Mouse (Mus musculus) liver (tissue): ENCODE measurements around the gene Gja8.
A peak's percentile ranks its signal among the peaks of the same experiment; 100 is the strongest.

Experiments used
- DNase-seq: peaks from one replicate; pipeline ENCODE4 v3.0.0-alpha.2; 2020; ENCODE audit warnings: mixed read lengths

Gene Gja8

DNA sequence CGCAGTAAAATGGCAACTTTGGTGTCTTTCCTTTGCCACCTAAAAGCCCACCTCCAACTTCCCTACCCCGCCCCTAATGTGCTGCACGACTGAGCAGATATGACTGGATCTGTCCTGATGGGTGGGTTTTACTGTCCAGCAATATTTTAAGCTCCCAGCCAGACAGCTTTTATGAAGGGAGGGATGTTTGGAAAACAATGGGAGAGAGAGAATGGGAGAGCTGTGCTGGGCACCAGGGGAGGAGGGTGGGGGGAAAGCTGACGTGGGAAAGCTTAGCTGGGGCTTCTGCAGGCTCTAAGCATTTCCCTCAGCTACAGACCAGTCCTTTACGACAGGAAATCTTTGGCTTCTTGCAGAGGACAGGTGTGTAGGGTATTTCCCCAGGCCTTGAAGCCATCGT lies at the start of gene Gja8:
Gja8 (minus strand) TSS at position 101 of the 400 bp plus-strand sequence.
- no peak for DNase-seq

DNA sequence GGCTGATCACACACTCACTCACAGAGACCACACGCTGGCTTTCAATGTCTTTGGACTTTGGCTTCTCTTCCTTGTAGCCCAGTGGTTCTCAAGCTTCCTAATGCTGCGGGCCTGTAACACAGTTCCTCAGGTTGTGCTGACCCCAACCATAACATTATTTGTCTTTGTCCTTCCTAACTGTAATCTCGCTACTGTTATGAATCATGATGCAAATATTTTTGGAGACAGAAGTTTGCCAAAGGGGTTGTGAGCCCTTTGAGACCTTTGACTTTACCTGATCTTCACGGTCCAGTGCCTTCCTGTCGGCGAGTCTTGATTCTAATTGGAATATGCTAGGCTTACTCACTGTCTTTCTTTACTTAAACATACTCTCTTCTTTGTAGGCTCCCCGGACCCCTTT lies 48.6 kb upstream of the Gja8 start:
- no peak for DNase-seq

GRCm38 (mm10) chr3:96970986-96971385 lies 45.2 kb upstream of the Gja8 start:
- no peak for DNase-seq

DNA sequence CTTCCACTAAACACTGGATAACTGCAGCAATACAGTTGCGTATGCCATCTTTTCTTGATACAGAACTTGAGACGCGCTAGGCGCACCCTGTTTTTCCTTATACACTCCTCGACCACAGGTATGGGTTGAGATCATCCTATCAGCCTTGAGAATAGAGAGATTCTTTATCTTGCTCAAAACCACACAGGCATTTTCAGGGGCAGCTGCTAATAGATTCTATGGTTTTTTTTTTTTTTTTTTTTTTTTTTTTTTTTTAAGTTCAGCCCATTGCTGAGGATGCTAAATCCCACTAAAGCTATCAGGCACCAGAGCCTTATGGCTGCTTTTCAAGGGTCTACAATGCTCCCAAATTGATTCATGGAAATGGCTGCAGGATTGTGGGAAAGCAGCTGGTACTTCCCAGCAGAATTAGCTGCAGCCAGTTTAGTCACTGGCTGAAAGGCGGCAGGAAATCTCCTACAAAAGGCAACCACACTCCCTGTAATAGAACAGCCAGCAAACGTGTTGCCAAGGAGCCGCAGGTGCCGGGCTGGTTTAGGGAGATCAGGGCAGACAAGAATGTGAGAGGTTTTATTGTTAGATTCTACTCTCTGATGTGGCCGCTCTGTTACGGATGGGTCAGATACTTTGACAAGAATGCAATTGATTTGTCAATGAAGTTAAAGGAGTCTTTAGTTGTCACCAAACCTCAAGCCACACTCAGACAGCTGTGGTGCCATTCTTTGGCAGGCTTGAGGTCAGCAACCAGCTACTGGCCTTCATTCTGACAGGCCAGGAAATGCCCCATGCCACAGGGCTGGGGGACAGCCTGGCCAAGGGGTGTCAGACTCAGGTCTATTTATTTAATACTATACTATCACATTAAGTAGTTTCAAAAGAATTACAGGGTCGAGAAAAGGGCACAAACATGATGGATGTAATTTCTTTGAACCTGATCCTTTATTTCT lies 37.5 kb upstream of the Gja8 start:
- DNase-seq = no peak

GRCm38 (mm10) chr3:96960597-96960996 lies 34.8 kb upstream of the Gja8 start:
- DNase-seq = peak; percentile 13

DNA sequence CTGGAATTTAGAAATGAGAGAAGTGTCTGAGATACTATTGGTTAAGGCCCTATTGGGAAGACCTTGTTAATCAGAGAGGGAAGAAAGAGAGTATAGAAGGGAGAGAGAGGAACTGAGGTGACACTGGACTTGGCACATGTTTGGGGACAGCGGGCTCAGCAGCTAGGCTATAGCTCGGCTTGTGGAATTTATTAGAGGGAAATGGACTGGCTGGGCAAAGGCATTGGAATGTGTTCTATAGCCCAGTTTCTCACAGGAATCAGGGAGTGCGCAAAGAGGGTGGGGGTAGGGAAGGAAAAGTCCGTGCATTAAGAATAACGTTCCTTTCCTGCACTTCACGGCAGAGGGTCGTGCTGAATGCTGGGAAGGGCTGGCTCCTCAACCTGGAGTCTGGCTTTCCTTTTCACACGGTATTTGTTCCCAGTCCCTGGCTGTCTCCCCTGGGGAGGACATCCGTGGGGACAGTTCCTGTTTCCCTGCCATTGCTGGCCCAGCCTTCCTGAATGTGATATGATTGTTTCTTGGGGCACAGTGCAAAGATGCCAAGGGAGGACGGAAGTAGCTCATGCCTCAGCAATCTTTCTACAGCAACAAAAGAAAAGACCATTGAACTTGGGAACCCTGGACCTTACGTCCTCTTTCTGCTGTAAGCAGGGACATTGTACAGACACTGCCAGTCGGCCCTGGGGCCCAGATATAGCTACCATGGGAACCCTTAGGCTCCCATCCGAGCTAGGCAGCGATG lies 27.8 kb upstream of the Gja8 start:
- no peak for DNase-seq

DNA sequence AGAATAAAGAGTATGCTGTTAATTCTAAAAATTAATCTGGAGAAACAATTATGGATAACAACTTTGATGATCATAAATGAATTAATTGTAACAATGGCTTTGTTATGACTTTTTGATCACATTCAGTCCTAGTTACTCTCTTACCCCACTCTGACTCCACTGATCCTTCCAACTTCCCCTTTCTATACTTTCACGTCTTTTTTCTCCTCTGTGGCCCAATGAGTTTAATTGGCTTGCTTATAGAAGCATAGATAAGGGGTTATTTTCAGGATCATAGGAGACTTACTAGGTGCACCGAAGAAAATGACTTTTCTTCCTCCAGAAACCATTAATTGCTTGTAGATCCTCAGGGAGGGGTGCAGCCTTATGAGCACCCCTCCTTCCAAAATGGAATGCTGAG lies 16.9 kb upstream of the Gja8 start:
- DNase-seq = no peak

DNA sequence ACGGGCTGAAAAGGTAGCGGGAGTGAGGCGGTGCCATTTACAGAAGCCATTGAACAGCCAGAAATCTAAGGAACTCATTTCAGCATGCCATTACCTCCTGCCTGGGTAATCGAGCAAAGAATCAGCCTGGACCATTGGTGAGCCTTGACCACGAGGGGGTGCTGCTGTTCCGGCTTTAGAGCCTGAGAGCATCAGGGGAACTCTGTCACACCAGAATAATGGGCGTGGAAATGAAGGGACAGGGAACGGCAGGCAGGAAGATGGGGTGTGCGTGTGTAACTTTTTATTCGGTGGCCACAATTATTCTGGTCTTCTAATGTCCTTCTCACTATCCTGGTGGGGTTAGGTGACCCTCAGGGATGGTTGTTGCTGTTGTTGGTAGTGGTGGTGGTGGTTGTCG lies 12.9 kb upstream of the Gja8 start:
- DNase-seq = peak; percentile 75

DNA sequence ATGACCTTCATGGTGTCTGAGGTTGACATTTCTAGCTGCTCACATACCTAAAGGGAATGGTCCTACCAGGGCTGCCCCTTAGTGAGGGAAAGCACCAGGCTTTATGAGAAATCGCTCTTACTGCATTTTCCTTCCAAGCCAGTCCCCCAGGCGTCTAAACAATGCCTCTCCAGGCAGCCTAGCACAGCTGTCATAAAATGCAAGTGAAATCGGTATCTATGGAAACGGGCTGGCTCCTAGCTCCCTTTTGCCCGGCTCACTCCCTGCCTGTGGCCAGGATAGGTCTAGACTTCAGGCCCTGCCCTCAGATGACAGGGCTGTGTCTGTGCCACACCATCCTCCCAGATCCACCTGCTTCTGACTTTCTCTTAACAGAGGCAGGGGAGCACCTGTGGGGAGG lies 11.8 kb upstream of the Gja8 start:
- no peak for DNase-seq

GRCm38 (mm10) chr3:96936241-96936640 lies 10.4 kb upstream of the Gja8 start:
- DNase-seq = peak; percentile 12

GRCm38 (mm10) chr3:96931261-96931681 lies 5.5 kb upstream of the Gja8 start:
- no peak for DNase-seq

GRCm38 (mm10) chr3:96924631-96925030 lies 1.2 kb downstream of the Gja8 start:
- DNase-seq = no peak

DNA sequence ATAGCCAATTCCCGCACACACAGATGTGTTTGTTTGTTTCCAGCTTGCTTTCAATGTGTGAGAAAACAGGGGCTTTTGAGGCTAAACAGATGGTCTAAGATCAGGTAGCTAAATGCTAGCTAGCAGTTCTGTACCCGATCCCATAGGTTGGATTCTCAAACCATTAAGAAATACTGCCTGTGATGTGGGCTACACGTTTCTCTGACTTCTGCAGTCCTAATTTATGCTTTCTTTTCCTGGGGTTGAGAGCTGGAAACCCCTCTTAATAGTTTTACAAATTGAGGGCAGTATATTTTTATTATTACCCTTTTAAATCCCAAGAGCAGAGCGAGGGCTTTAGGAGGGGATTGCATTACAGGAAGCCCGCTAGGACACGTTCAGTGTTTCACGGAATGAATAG lies 4.8 kb downstream of the Gja8 start:
- no peak for DNase-seq

DNA sequence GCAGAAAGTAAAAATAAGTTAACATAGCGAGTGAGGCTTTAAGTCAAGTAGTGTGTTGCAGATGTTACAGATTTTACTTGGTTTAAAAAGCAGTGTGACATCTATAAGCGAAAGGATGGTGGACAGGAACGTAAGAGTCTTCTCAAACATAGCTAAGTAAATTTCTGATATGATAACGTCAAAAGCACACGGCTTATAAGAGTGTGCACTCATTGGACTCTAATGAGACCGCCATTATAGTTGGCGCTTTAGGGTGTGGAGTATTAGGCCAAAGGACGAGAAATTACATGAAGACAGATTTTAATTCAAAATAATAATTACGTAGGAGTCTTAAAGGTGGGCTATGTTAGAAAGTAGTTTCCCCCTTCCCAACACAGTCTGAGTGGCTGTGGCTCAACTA lies 20.2 kb downstream of the Gja8 start:
- DNase-seq = no peak

DNA sequence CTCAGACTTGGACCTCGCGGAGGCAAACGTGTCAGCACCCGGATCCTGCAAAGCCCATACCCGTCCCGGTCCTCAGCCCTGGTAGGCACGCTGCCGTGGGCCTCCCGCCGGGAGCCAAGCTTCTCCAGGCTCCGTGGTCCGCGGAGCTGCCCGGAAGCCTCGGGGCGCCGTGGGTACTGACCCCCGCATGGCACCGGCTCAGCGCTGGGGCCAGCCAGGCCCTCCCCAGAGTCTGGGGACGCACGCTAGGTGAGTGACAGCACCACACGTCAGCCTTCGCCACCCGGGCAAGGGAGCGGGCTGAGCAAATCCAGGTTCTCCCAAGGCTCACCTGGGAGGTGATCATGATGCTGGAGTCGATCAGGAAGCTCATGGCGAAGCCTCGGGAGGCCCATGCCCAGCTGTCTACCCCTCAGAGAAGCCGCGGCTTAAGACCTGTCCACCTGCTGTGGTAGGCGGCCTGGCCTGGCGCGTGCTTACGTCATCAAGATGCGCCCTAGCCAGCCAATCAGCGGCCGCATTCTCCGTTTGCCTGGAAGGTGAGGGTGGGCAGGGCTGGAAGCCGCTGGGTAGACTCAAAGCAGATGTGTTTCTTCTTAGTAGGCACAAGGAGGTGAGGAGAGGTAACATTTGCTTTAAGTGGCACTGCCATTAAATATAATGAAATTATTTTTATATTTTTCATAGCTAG lies 20.8 kb downstream of the Gja8 start, which contains the start of gene Gpr89:
Gpr89 (minus strand) TSS at position 496 of the 691 bp plus-strand sequence.
- peak; percentile 94 for DNase-seq

DNA sequence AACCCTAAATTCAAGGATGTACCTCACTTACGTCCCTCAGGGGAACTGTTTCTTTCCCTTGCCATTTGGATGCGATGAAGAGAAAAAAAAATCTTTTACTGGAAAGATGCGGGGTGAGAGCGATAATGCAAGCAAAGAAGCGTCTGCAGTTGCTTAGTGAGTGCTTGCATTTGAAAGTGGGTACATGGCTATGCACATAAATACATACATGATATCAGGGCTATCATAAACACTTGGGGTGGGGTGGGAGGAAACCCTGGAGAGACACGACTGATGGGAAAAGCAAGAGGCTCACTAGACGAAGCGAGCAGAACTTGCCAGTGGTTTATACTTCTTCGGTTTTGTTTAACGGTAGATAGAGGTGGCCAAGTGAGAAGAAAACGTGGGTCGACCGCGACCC lies 21.4 kb downstream of the Gja8 start, which contains the start of gene Gja5:
Gja5 (plus strand) TSS at position 301 of the 400 bp plus-strand sequence.
- DNase-seq = no peak

GRCm38 (mm10) chr3:96902336-96902999 lies 23.4 kb downstream of the Gja8 start:
- no peak for DNase-seq

DNA sequence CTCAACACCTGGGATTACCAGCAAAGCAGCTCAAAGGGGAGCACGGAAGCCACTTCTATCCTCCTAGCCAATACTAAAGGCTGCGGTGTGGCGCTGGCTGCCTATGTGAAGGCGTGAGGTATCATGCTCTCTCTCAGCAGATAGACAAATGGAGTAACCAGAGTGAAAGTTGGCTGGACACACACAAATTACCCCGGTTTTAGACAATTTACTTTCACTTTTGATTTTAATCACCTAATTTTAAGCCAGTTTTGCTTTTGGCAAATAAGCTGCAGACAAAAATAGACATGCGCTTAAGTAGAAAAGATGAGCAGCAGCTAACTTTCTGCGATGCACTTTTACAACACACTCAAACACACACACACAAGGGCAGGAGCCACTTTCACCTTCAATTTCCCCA lies 42.1 kb downstream of the Gja8 start:
- no peak for DNase-seq

DNA sequence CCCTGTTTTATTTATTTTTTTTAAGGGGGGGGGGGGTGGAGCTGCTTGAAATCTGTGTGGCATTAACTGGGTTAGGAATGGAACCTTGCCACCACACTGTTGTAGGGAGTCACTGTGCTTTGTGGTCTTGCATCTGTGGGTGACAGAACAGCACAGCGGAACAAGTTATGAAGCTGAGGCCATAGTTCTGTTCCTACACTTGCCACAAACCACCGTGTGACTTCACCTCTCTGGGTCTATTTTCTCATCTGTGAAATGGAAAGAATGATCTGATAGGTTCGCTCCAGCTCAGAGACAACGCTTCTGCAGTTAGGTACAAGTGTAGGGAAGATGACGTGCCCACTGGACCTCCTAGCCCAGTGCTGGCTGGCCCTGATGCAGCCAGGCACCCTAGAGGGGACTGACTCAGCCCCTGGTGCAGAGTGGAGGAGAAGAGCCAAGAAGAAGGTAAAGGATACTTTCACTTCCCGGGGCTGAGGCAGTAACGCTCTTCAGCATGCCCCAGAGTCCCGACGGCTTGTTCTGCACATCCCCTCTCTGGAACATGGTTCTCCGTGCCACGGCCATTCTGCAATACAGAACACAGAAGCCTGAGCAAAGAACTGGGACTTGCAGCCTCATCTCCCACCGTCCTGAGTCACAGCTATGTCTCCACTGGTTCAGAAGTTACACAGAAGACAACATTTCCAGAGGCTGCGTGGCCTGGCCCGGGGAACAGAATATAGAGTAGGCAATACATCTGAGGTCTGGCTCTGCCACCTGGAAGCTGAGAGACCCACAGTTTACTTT lies 43.6 kb downstream of the Gja8 start:
- no peak for DNase-seq

GRCm38 (mm10) chr3:96881557-96881956 lies 44.3 kb downstream of the Gja8 start:
- DNase-seq = no peak

DNA sequence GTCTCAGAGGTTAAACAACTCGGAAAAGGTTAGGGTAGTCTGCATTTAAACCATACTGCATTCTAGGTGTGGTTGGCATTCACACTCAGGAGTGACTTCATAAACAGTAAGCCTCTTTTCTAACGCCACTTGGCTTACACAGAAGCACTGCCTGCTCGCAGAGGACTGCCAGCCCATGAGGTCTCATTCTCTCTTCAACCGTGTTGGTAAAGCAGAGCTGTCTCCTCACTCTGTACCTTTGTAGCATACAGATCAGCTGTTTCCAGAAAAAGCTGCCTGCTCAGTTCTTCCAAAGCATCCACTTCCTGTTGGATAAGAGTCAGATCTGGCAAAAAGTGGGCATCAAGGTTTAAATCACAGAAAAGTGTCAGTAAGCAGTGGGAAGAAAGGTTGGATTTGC lies 45.4 kb downstream of the Gja8 start:
- DNase-seq = no peak

DNA sequence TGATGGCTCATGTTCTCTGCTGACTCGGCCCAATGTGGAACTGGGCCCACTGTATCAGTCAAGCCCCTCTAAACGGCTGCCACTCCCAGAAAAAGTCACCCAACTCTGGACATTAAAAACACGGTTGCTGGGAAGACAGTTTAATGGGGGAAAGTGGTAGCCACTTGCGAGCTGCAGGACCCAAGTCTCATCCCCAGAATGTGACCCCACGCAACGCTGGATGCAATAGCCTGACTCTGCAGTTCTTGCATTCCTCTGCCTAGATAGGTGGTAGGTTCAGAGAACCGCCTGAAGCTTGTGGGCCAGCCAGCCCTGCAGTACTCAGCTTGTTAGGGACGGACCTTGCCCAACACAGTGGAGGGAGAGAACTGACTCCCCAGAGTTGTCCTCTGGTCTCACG lies 46.3 kb downstream of the Gja8 start:
- no peak for DNase-seq
